Mouse (Mus musculus) heart, postnatal 25 days (tissue): ENCODE results near the gene Cpne1. TPM values are rescaled to one million over a fixed set of nuclear protein-coding genes. Genes with fewer than 3 reads are reported as not detected.

Experiments used
- total RNA-seq, 2 experiments: library from RNA; stranded (reverse); gene quantifications; 2 replicates each; pipeline ENCODE4 v1.2.3; 2021

The Cpne1 gene
- total RNA-seq, 2 experiments from 2014 or later = 15.6 to 18.4 TPM

Other genes starting within 250 kb of the Cpne1 start
- 100 to 1,000 TPM; 248 to 268 TPM for gene Uqcc1, start 181.7 kb downstream of the Cpne1 start, total RNA-seq
- gene Gm15557, start 171.2 kb downstream of the Cpne1 start, total RNA-seq = not detected
- not detected for gene Gdf5, start 166.6 kb downstream of the Cpne1 start, total RNA-seq
- gene Cep250, start 155.5 kb downstream of the Cpne1 start, total RNA-seq = 1 to 10 TPM; 4.9 to 5.7 TPM
- under 1 TPM; 0.10 to 0.61 TPM for gene 6430550D23Rik, start 104.0 kb downstream of the Cpne1 start, total RNA-seq
- gene Ergic3, start 103.9 kb downstream of the Cpne1 start, total RNA-seq = 10 to 100 TPM; 59.4 to 62.7 TPM
- gene Fer1l4, start 59.0 kb downstream of the Cpne1 start, total RNA-seq = not detected
- 1 to 10 TPM in 1 of 2 experiments, under 1 TPM in 1; 0.75 to 1.4 TPM for gene Spag4, start 46.8 kb downstream of the Cpne1 start, total RNA-seq
- 10 to 100 TPM; 13.2 to 14.2 TPM for gene Rbm12, start within 50 bp of the Cpne1 start, total RNA-seq
- 10 to 100 TPM; 10.3 to 12.9 TPM for gene Gm28036, start 15.1 kb upstream of the Cpne1 start, total RNA-seq
- gene Romo1, start 32.1 kb upstream of the Cpne1 start, total RNA-seq = 100 to 1,000 TPM; 324 to 347 TPM
- 10 to 100 TPM; 81.0 to 81.3 TPM for gene Nfs1, start 32.2 kb upstream of the Cpne1 start, total RNA-seq
- gene Rbm39, start 68.3 kb upstream of the Cpne1 start, total RNA-seq = 100 to 1,000 TPM; 140 to 164 TPM
- 10 to 100 TPM; 14.9 to 15.2 TPM for gene Phf20, start 84.5 kb upstream of the Cpne1 start, total RNA-seq
- 1 to 10 TPM in 1 of 2 experiments, under 1 TPM in 1; 0.65 to 1.2 TPM for gene Cnbd2, start 200.3 kb upstream of the Cpne1 start, total RNA-seq
- gene Scand1, start 200.7 kb upstream of the Cpne1 start, total RNA-seq = 10 to 100 TPM; 76.8 to 80.7 TPM